Mouse (Mus musculus): ENCODE data around the gene Cep112. TPM values are rescaled to one million over a fixed set of nuclear protein-coding genes. Genes with fewer than 3 reads are reported as not detected.

Cep112 gene
- polyA plus RNA-seq, 1 experiment: 1.3 TPM

- Histone ChIP-seq H3K4me3 (replicated peaks; ENCODE audit: insufficient read depth, low read depth, low read length) (no peak overlapping the region), H3K4me1 (ENCODE audit: control insufficient read depth, insufficient read depth, low read length) (no peaks in the 10 kb centered on the region), H3K27ac (ENCODE audit: insufficient read depth, low read length) (no peak overlapping the region), H3K27me3 (ENCODE audit: control insufficient read depth, insufficient read depth, low read length) (no peaks in the 10 kb centered on the region)
- no peak for DNase-seq
- 69% methylated on average over 15 of the region's 15 CpGs for WGBS
- TF ChIP-seq CTCF (IDR thresholded peaks at IDR 0.05; ENCODE audit: borderline replicate concordance, insufficient read depth, low read depth, low read length) (no peak), POLR2A (IDR thresholded peaks at IDR 0.05; ENCODE audit: borderline replicate concordance, insufficient read depth, low read length) (no peak)
Measured at GRCm38 (mm10) chr11:108780271-108781250, 355.6 kb downstream of the Cep112 start.

- H3K4me1 ChIP-seq (ENCODE audit: control insufficient read depth, insufficient read depth, low read length): no peaks in the 10 kb centered on the region
Measured at GRCm38 (mm10) chr11:108798398-108798797, 373.4 kb downstream of the Cep112 start.

GRCm38 (mm10) chr11:108799695-108800094 is 374.7 kb downstream of the Cep112 start:
- no peak overlapping the region for H3K27ac ChIP-seq (ENCODE audit: insufficient read depth, low read length)
- no peak for DNase-seq
- 85% methylated on average over 3 of the region's 3 CpGs for WGBS
- TF ChIP-seq POLR2A (IDR thresholded peaks at IDR 0.05; ENCODE audit: borderline replicate concordance, insufficient read depth, low read length): no peak
- TF ChIP-seq CTCF (IDR thresholded peaks at IDR 0.05; ENCODE audit: borderline replicate concordance, insufficient read depth, low read depth, low read length): no peak
- no peak overlapping the region for H3K4me3 ChIP-seq (replicated peaks; ENCODE audit: insufficient read depth, low read depth, low read length)
- no peaks in the 10 kb centered on the region for H3K4me1 ChIP-seq (ENCODE audit: control insufficient read depth, insufficient read depth, low read length)
- H3K27me3 ChIP-seq (ENCODE audit: control insufficient read depth, insufficient read depth, low read length): no peaks in the 10 kb centered on the region

More at GRCm38 (mm10) chr11:108798398-108798797, 373.4 kb downstream of the Cep112 start:
- Histone ChIP-seq H3K27me3 (ENCODE audit: control insufficient read depth, insufficient read depth, low read length) (no peaks in the 10 kb centered on the region), H3K27ac (ENCODE audit: insufficient read depth, low read length) (no peak overlapping the region), H3K4me3 (replicated peaks; ENCODE audit: insufficient read depth, low read depth, low read length) (no peak overlapping the region)
- DNase-seq: no peak
- WGBS: 88% methylated on average over 5 of the region's 5 CpGs
- TF ChIP-seq POLR2A (IDR thresholded peaks at IDR 0.05; ENCODE audit: borderline replicate concordance, insufficient read depth, low read length) (no peak), CTCF (IDR thresholded peaks at IDR 0.05; ENCODE audit: borderline replicate concordance, insufficient read depth, low read depth, low read length) (no peak)

- H3K27ac ChIP-seq (ENCODE audit: insufficient read depth, low read length): no peak overlapping the region
- TF ChIP-seq POLR2A (IDR thresholded peaks at IDR 0.05; ENCODE audit: borderline replicate concordance, insufficient read depth, low read length) (no peak), CTCF (IDR thresholded peaks at IDR 0.05; ENCODE audit: borderline replicate concordance, insufficient read depth, low read depth, low read length) (no peak)
- no peaks in the 10 kb centered on the region for H3K27me3 ChIP-seq (ENCODE audit: control insufficient read depth, insufficient read depth, low read length)
- H3K4me1 ChIP-seq (ENCODE audit: control insufficient read depth, insufficient read depth, low read length): no peaks in the 10 kb centered on the region
- DNase-seq: no peak
- no peak overlapping the region for H3K4me3 ChIP-seq (replicated peaks; ENCODE audit: insufficient read depth, low read depth, low read length)
- WGBS: 76% methylated on average over 3 of the region's 3 CpGs
Measured at GRCm38 (mm10) chr11:108804030-108804429, 379.0 kb downstream of the Cep112 start.

- Histone ChIP-seq H3K4me1 (ENCODE audit: control insufficient read depth, insufficient read depth, low read length) (no peaks in the 10 kb centered on the region), H3K27me3 (ENCODE audit: control insufficient read depth, insufficient read depth, low read length) (no peaks in the 10 kb centered on the region), H3K4me3 (replicated peaks; ENCODE audit: insufficient read depth, low read depth, low read length) (no peak overlapping the region), H3K27ac (ENCODE audit: insufficient read depth, low read length) (no peak overlapping the region)
- TF ChIP-seq CTCF (IDR thresholded peaks at IDR 0.05; ENCODE audit: borderline replicate concordance, insufficient read depth, low read depth, low read length): no peak
- TF ChIP-seq POLR2A (IDR thresholded peaks at IDR 0.05; ENCODE audit: borderline replicate concordance, insufficient read depth, low read length): no peak
- WGBS: 69% methylated on average over 3 of the region's 3 CpGs
- no peak for DNase-seq
Measured at GRCm38 (mm10) chr11:108805947-108806346, 381.0 kb downstream of the Cep112 start.

GRCm38 (mm10) chr11:108809626-108810025 is 384.6 kb downstream of the Cep112 start:
- Histone ChIP-seq H3K27me3 (ENCODE audit: control insufficient read depth, insufficient read depth, low read length) (no peaks in the 10 kb centered on the region), H3K4me1 (ENCODE audit: control insufficient read depth, insufficient read depth, low read length) (no peaks in the 10 kb centered on the region), H3K4me3 (replicated peaks; ENCODE audit: insufficient read depth, low read depth, low read length) (no peak overlapping the region), H3K27ac (ENCODE audit: insufficient read depth, low read length) (no peak overlapping the region)
- whole genome bisulfite sequencing: 91% methylated on average over 3 of the region's 3 CpGs
- DNase-seq: no peak
- TF ChIP-seq CTCF (IDR thresholded peaks at IDR 0.05; ENCODE audit: borderline replicate concordance, insufficient read depth, low read depth, low read length): no peak
- no peak for TF ChIP-seq POLR2A (IDR thresholded peaks at IDR 0.05; ENCODE audit: borderline replicate concordance, insufficient read depth, low read length)

- DNase-seq: no peak
- H3K4me3 ChIP-seq (replicated peaks; ENCODE audit: insufficient read depth, low read depth, low read length): no peak overlapping the region
- H3K27me3 ChIP-seq (ENCODE audit: control insufficient read depth, insufficient read depth, low read length): no peaks in the 10 kb centered on the region
- WGBS: 55% methylated on average over 4 of the region's 4 CpGs
- no peak overlapping the region for H3K27ac ChIP-seq (ENCODE audit: insufficient read depth, low read length)
- no peaks in the 10 kb centered on the region for H3K4me1 ChIP-seq (ENCODE audit: control insufficient read depth, insufficient read depth, low read length)
- TF ChIP-seq CTCF (IDR thresholded peaks at IDR 0.05; ENCODE audit: borderline replicate concordance, insufficient read depth, low read depth, low read length) (no peak), POLR2A (IDR thresholded peaks at IDR 0.05; ENCODE audit: borderline replicate concordance, insufficient read depth, low read length) (no peak)
Measured at GRCm38 (mm10) chr11:108821771-108822170, 396.8 kb downstream of the Cep112 start.

- H3K27ac ChIP-seq (ENCODE audit: insufficient read depth, low read length): no peak overlapping the region
- WGBS: 68% methylated on average over 7 of the region's 7 CpGs
- no peaks in the 10 kb centered on the region for H3K27me3 ChIP-seq (ENCODE audit: control insufficient read depth, insufficient read depth, low read length)
- H3K4me1 ChIP-seq (ENCODE audit: control insufficient read depth, insufficient read depth, low read length): no peaks in the 10 kb centered on the region; the same call in 1 of the 2 replicates
- TF ChIP-seq CTCF (IDR thresholded peaks at IDR 0.05; ENCODE audit: borderline replicate concordance, insufficient read depth, low read depth, low read length) (no peak), POLR2A (IDR thresholded peaks at IDR 0.05; ENCODE audit: borderline replicate concordance, insufficient read depth, low read length) (no peak)
- no peak for DNase-seq
- no peak overlapping the region for H3K4me3 ChIP-seq (replicated peaks; ENCODE audit: insufficient read depth, low read depth, low read length)
Measured at GRCm38 (mm10) chr11:108822257-108822656, 397.3 kb downstream of the Cep112 start.

All from cerebellum, adult 2 months (tissue).